Mouse (Mus musculus) stomach, postnatal 0 days (tissue): Measurements from ENCODE around the gene Vps52.

ENCODE experiments used
- CTCF ChIP-seq: IDR thresholded peaks from 2 replicates; pipeline ENCODE4 v1.5.1; 2016; ENCODE audit warnings: antibody characterized with exemption, low read depth, mild to moderate bottlenecking, moderate library complexity
- EP300 ChIP-seq: optimal IDR thresholded peaks from 2 replicates; pipeline ENCODE3; 2016; ENCODE audit warnings: antibody characterized with exemption

DNA sequence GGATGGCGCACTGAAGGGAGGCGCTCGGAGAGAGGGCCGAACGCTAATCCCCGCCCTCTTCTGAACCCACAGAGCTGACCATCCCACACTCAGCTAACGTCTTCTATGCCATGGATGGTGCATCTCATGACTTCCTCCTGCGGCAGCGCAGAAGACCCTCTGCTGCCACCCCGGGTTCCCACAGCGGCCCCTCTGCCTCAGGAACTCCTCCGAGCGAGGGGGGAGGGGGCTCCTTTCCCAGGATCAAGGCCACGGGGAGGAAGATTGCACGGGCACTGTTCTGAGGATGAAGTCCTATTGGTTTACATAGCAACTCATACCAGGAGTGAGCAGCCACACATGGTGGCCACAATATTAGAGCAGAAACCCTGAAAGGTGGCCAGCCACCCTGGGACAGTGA is 18.6 kb upstream of the Vps52 start:
- TF ChIP-seq CTCF = no peak
- no peak for TF ChIP-seq EP300
